Mouse (Mus musculus): ENCODE results near the gene Rpl39. TPM values are rescaled to one million over a fixed set of nuclear protein-coding genes. Genes with fewer than 3 reads are reported as not detected.

Rpl39 gene
- polyA plus RNA-seq, 1 experiment = 123 TPM

GRCm38 (mm10) chrX:37074262-37074892 lies 10.8 kb downstream of the Rpl39 start:
- H3K27ac ChIP-seq (ENCODE audit: control insufficient read depth, insufficient read depth, low read length) = no peak overlapping the region
- no peak for TF ChIP-seq CTCF (IDR thresholded peaks at IDR 0.05; ENCODE audit: borderline replicate concordance, control insufficient read depth, extremely low read depth, insufficient read depth, low read length, poor library complexity)
- no peak for TF ChIP-seq POLR2A (IDR thresholded peaks at IDR 0.05; ENCODE audit: control insufficient read depth, extremely low read depth, insufficient read depth, low read length, poor library complexity)
- WGBS = 28% methylated on average over 9 of the region's 9 CpGs
- H3K4me1 ChIP-seq (replicated peaks; ENCODE audit: control insufficient read depth, insufficient read depth, low read length) = no peaks in the 10 kb centered on the region
- no peaks in the 10 kb centered on the region for H3K27me3 ChIP-seq (ENCODE audit: control insufficient read depth, insufficient read depth, low read length)
- no peaks in the 10 kb centered on the region for H3K36me3 ChIP-seq (ENCODE audit: control insufficient read depth, insufficient read depth, low read length)
- H3K4me3 ChIP-seq (ENCODE audit: control insufficient read depth, insufficient read depth, low read length) = no peak overlapping the region
- DNase-seq = peak; percentile 51

- TF ChIP-seq POLR2A (IDR thresholded peaks at IDR 0.05; ENCODE audit: control insufficient read depth, extremely low read depth, insufficient read depth, low read length, poor library complexity) (no peak), CTCF (IDR thresholded peaks at IDR 0.05; ENCODE audit: borderline replicate concordance, control insufficient read depth, extremely low read depth, insufficient read depth, low read length, poor library complexity) (no peak)
- H3K4me1 ChIP-seq (replicated peaks; ENCODE audit: control insufficient read depth, insufficient read depth, low read length) = no peaks in the 10 kb centered on the region
- no peak for DNase-seq
- H3K4me3 ChIP-seq (ENCODE audit: control insufficient read depth, insufficient read depth, low read length) = no peak overlapping the region
- H3K36me3 ChIP-seq (ENCODE audit: control insufficient read depth, insufficient read depth, low read length) = no peaks in the 10 kb centered on the region
- H3K27ac ChIP-seq (ENCODE audit: control insufficient read depth, insufficient read depth, low read length) = no peak overlapping the region
- 86% methylated on average over 5 of the region's 5 CpGs for WGBS
- H3K27me3 ChIP-seq (ENCODE audit: control insufficient read depth, insufficient read depth, low read length) = no peaks in the 10 kb centered on the region
These were observed 16.4 kb downstream of the Rpl39 start for GRCm38 (mm10) chrX:37068766-37069165.

- no peaks in the 10 kb centered on the region for H3K27me3 ChIP-seq (ENCODE audit: control insufficient read depth, insufficient read depth, low read length)
- DNase-seq = no peak
- WGBS = 66% methylated on average over 3 of the region's 3 CpGs
- no peaks in the 10 kb centered on the region for H3K36me3 ChIP-seq (ENCODE audit: control insufficient read depth, insufficient read depth, low read length)
- H3K4me1 ChIP-seq (replicated peaks; ENCODE audit: control insufficient read depth, insufficient read depth, low read length) = no peaks in the 10 kb centered on the region
- no peak for TF ChIP-seq POLR2A (IDR thresholded peaks at IDR 0.05; ENCODE audit: control insufficient read depth, extremely low read depth, insufficient read depth, low read length, poor library complexity)
- no peak for TF ChIP-seq CTCF (IDR thresholded peaks at IDR 0.05; ENCODE audit: borderline replicate concordance, control insufficient read depth, extremely low read depth, insufficient read depth, low read length, poor library complexity)
- no peak overlapping the region for H3K4me3 ChIP-seq (ENCODE audit: control insufficient read depth, insufficient read depth, low read length)
- no peak overlapping the region for H3K27ac ChIP-seq (ENCODE audit: control insufficient read depth, insufficient read depth, low read length)
These were observed 17.9 kb downstream of the Rpl39 start for GRCm38 (mm10) chrX:37067299-37067698.

- 67% methylated on average over 9 of the region's 9 CpGs for WGBS
- H3K27ac ChIP-seq (ENCODE audit: control insufficient read depth, insufficient read depth, low read length) = no peak overlapping the region
- no peaks in the 10 kb centered on the region for H3K4me1 ChIP-seq (replicated peaks; ENCODE audit: control insufficient read depth, insufficient read depth, low read length)
- H3K27me3 ChIP-seq (ENCODE audit: control insufficient read depth, insufficient read depth, low read length) = no peaks in the 10 kb centered on the region
- no peak overlapping the region for H3K4me3 ChIP-seq (ENCODE audit: control insufficient read depth, insufficient read depth, low read length)
- H3K36me3 ChIP-seq (ENCODE audit: control insufficient read depth, insufficient read depth, low read length) = no peaks in the 10 kb centered on the region
- TF ChIP-seq POLR2A (IDR thresholded peaks at IDR 0.05; ENCODE audit: control insufficient read depth, extremely low read depth, insufficient read depth, low read length, poor library complexity) (no peak), CTCF (IDR thresholded peaks at IDR 0.05; ENCODE audit: borderline replicate concordance, control insufficient read depth, extremely low read depth, insufficient read depth, low read length, poor library complexity) (no peak)
- DNase-seq = no peak
These were observed 21.3 kb downstream of the Rpl39 start for GRCm38 (mm10) chrX:37063902-37064301.

- Histone ChIP-seq H3K36me3 (ENCODE audit: control insufficient read depth, insufficient read depth, low read length) (no peaks in the 10 kb centered on the region), H3K4me1 (replicated peaks; ENCODE audit: control insufficient read depth, insufficient read depth, low read length) (no peaks in the 10 kb centered on the region; the same call in 1 of the 2 replicates), H3K4me3 (ENCODE audit: control insufficient read depth, insufficient read depth, low read length) (peak overlapping the region; percentile 4; the same call in 1 of the 2 replicates), H3K27ac (ENCODE audit: control insufficient read depth, insufficient read depth, low read length) (no peak overlapping the region), H3K27me3 (ENCODE audit: control insufficient read depth, insufficient read depth, low read length) (peaks cover 16% of the 10 kb centered on the region; the same call in 1 of the 2 replicates)
- no peak for TF ChIP-seq CTCF (IDR thresholded peaks at IDR 0.05; ENCODE audit: borderline replicate concordance, control insufficient read depth, extremely low read depth, insufficient read depth, low read length, poor library complexity)
- no peak for TF ChIP-seq POLR2A (IDR thresholded peaks at IDR 0.05; ENCODE audit: control insufficient read depth, extremely low read depth, insufficient read depth, low read length, poor library complexity)
- WGBS = 4% methylated on average over 63 of the region's 70 CpGs
- DNase-seq = no peak
These were observed 36.0 kb downstream of the Rpl39 start for GRCm38 (mm10) chrX:37048890-37049823.

- H3K36me3 ChIP-seq (ENCODE audit: control insufficient read depth, insufficient read depth, low read length) = no peaks in the 10 kb centered on the region
- TF ChIP-seq CTCF (IDR thresholded peaks at IDR 0.05; ENCODE audit: borderline replicate concordance, control insufficient read depth, extremely low read depth, insufficient read depth, low read length, poor library complexity) = no peak
- no peak for TF ChIP-seq POLR2A (IDR thresholded peaks at IDR 0.05; ENCODE audit: control insufficient read depth, extremely low read depth, insufficient read depth, low read length, poor library complexity)
- H3K4me1 ChIP-seq (replicated peaks; ENCODE audit: control insufficient read depth, insufficient read depth, low read length) = no peaks in the 10 kb centered on the region; the same call in 1 of the 2 replicates
- no peak for DNase-seq
- H3K27me3 ChIP-seq (ENCODE audit: control insufficient read depth, insufficient read depth, low read length) = peaks cover 16% of the 10 kb centered on the region; the same call in 1 of the 2 replicates
- no peak within 1 kb of the TSS for H3K27ac ChIP-seq (ENCODE audit: control insufficient read depth, insufficient read depth, low read length)
- peak within 1 kb of the TSS; percentile 4; the same call in 1 of the 2 replicates for H3K4me3 ChIP-seq (ENCODE audit: control insufficient read depth, insufficient read depth, low read length)
- 4% methylated on average over 38 of the region's 38 CpGs for WGBS
These were observed 36.9 kb downstream of the Rpl39 start, which contains the start of gene Sowahd for GRCm38 (mm10) chrX:37048066-37048889. Gene Sowahd (plus strand): TSS chrX:37048845.
